Mouse (Mus musculus) midbrain, embryonic 14.5 days (tissue): ENCODE data around the gene Tor1b. TPM values are rescaled to one million over a fixed set of nuclear protein-coding genes. Genes with fewer than 3 reads are reported as not detected.

Experiments
- ATAC-seq: fragments of 200-750 bp; cut with Nextera tagmentation; 2 replicates; pipeline ENCODE4 v1.8.0; 2017; ENCODE audit warnings: moderate number of reproducible peaks, moderate library complexity; ENCODE audit not compliant: low FRiP score, low TSS enrichment
- DNase-seq: peaks from one replicate; pipeline ENCODE4 v3.0.0-alpha.2; 2015
- H3K27ac ChIP-seq: fragments of 300-500 bp; sonication (generic); replicated peaks from 2 replicates; pipeline ENCODE4 v1.5.1; 2014; ENCODE audit warnings: mild to moderate bottlenecking, low read depth, low read length, moderate library complexity
- H3K27me3 ChIP-seq: fragments of 300-500 bp; sonication (generic); 2 replicates; pipeline ENCODE4 v1.6.1; 2014; ENCODE audit warnings: low read length, control low read depth, mixed read lengths; ENCODE audit not compliant: control insufficient read depth, insufficient read depth
- H3K36me3 ChIP-seq: fragments of 300-500 bp; sonication (generic); 2 replicates; pipeline ENCODE4 v1.6.1; 2014; ENCODE audit warnings: low read length, control low read depth; ENCODE audit not compliant: control insufficient read depth, insufficient read depth
- H3K4me1 ChIP-seq: fragments of 300-500 bp; sonication (generic); 2 replicates; pipeline ENCODE4 v1.6.1; 2014; ENCODE audit warnings: mild to moderate bottlenecking, antibody characterized with exemption, low read length, control low read depth; ENCODE audit not compliant: control insufficient read depth, insufficient read depth
- H3K4me2 ChIP-seq: fragments of 300-500 bp; sonication (generic); 2 replicates; pipeline ENCODE4 v1.6.1; 2014; ENCODE audit warnings: mild to moderate bottlenecking, low read length, moderate library complexity
- H3K4me3 ChIP-seq: fragments of 300-500 bp; sonication (generic); replicated peaks from 2 replicates; pipeline ENCODE4 v1.5.1; 2014; ENCODE audit warnings: low read depth, low read length
- H3K9ac ChIP-seq: fragments of 300-500 bp; sonication (generic); replicated peaks from 2 replicates; pipeline ENCODE4 v1.6.1; 2014; ENCODE audit warnings: mild to moderate bottlenecking, low read length, moderate library complexity
- H3K9me3 ChIP-seq: fragments of 300-500 bp; sonication (generic); 2 replicates; pipeline ENCODE4 v1.6.1; 2016; ENCODE audit warnings: low read length, control low read depth, mixed read lengths; ENCODE audit not compliant: control insufficient read depth
- WGBS: fragments of 180-500 bp; shearing (Covaris S2); extraction: QIAGEN DNeasy Blood & Tissue Kit; methylation state at CpG from one replicate; pipeline ENCODE4 v1.1.7; 2014; 5-methylcytosine and 5-hydroxymethylcytosine counted together
- polyA plus RNA-seq: library from polyadenylated mRNA; unstranded; fragments of >200 nt; fragmentation: Nextera tagmentation; extraction: Ambion mirVana; gene quantifications from 2 replicates; pipeline ENCODE4 v1.2.1, GENCODE M21; 2014

Tor1b gene
- polyA plus RNA-seq, 1 experiment from 2014 or later: 19.4 TPM

- H3K4me1 ChIP-seq: peaks cover 16% of the 10 kb centered on the region; the same call in 1 of the 2 replicates
- no peak overlapping the region for H3K4me3 ChIP-seq
- H3K4me2 ChIP-seq: no peak overlapping the region
- WGBS: 27% methylated on average over 17 of the region's 17 CpGs
- H3K9ac ChIP-seq: no peak overlapping the region
- H3K36me3 ChIP-seq: peaks cover 6% of the 10 kb centered on the region
- no peak overlapping the region for H3K27ac ChIP-seq
- no peaks in the 10 kb centered on the region for H3K27me3 ChIP-seq
- no peak for ATAC-seq
- no peak for DNase-seq
- no peaks in the 10 kb centered on the region for H3K9me3 ChIP-seq
These were observed 32.6 kb downstream of the Tor1b start for GRCm38 (mm10) chr2:30985111-30986020.

GRCm38 (mm10) chr2:30990221-30990620, 37.5 kb downstream of the Tor1b start:
- Histone ChIP-seq H3K27me3 (no peaks in the 10 kb centered on the region), H3K4me2 (no peak overlapping the region), H3K9me3 (no peaks in the 10 kb centered on the region), H3K36me3 (peaks cover 6% of the 10 kb centered on the region; the same call in 1 of the 2 replicates), H3K9ac (no peak overlapping the region), H3K4me1 (no peaks in the 10 kb centered on the region), H3K4me3 (no peak overlapping the region), H3K27ac (no peak overlapping the region)
- WGBS: 89% methylated on average over 9 of the region's 9 CpGs
- no peak for ATAC-seq
- no peak for DNase-seq

GRCm38 (mm10) chr2:30994853-30995252, 42.1 kb downstream of the Tor1b start:
- Histone ChIP-seq H3K9me3 (no peaks in the 10 kb centered on the region), H3K9ac (no peak overlapping the region)
- ATAC-seq: no peak

GRCm38 (mm10) chr2:30995432-30995996, 42.8 kb downstream of the Tor1b start:
- no peaks in the 10 kb centered on the region for H3K27me3 ChIP-seq
- no peak overlapping the region for H3K9ac ChIP-seq
- H3K4me3 ChIP-seq: no peak overlapping the region
- H3K9me3 ChIP-seq: no peaks in the 10 kb centered on the region
- H3K4me2 ChIP-seq: no peak overlapping the region
- no peaks in the 10 kb centered on the region for H3K4me1 ChIP-seq
- WGBS: 82% methylated on average over 11 of the region's 11 CpGs
- H3K36me3 ChIP-seq: peaks cover 12% of the 10 kb centered on the region
- no peak overlapping the region for H3K27ac ChIP-seq
- ATAC-seq: no peak
- DNase-seq: no peak

More at GRCm38 (mm10) chr2:30994853-30995252, 42.1 kb downstream of the Tor1b start:
- Histone ChIP-seq H3K4me3 (no peak overlapping the region), H3K4me2 (no peak overlapping the region), H3K27ac (no peak overlapping the region), H3K27me3 (no peaks in the 10 kb centered on the region), H3K4me1 (no peaks in the 10 kb centered on the region), H3K36me3 (peaks cover 7% of the 10 kb centered on the region)
- WGBS: 96% methylated on average over 4 of the region's 4 CpGs
- no peak for DNase-seq

- no peak for ATAC-seq
- 77% methylated on average over 8 of the region's 8 CpGs for WGBS
- peaks cover 36% of the 10 kb centered on the region for H3K36me3 ChIP-seq
- no peaks in the 10 kb centered on the region for H3K27me3 ChIP-seq
- H3K9ac ChIP-seq: no peak overlapping the region
- no peak for DNase-seq
- no peak overlapping the region for H3K27ac ChIP-seq
- H3K9me3 ChIP-seq: no peaks in the 10 kb centered on the region
- H3K4me3 ChIP-seq: no peak overlapping the region
- H3K4me2 ChIP-seq: no peak overlapping the region
- H3K4me1 ChIP-seq: no peaks in the 10 kb centered on the region
These were observed 45.9 kb downstream of the Tor1b start for GRCm38 (mm10) chr2:30998443-30999260.

GRCm38 (mm10) chr2:31002857-31003256, 50.1 kb downstream of the Tor1b start:
- no peak overlapping the region for H3K4me2 ChIP-seq
- WGBS: 95% methylated on average over 10 of the region's 10 CpGs
- H3K36me3 ChIP-seq: peaks cover 75% of the 10 kb centered on the region
- H3K4me3 ChIP-seq: no peak overlapping the region
- ATAC-seq (no peak), DNase-seq (no peak)
- no peaks in the 10 kb centered on the region for H3K9me3 ChIP-seq
- H3K4me1 ChIP-seq: no peaks in the 10 kb centered on the region
- H3K27ac ChIP-seq: no peak overlapping the region
- no peak overlapping the region for H3K9ac ChIP-seq
- no peaks in the 10 kb centered on the region for H3K27me3 ChIP-seq

- H3K27me3 ChIP-seq: no peaks in the 10 kb centered on the region
- peaks cover 86% of the 10 kb centered on the region for H3K36me3 ChIP-seq
- no peak overlapping the region for H3K4me3 ChIP-seq
- no peak overlapping the region for H3K9ac ChIP-seq
- no peak overlapping the region for H3K27ac ChIP-seq
- H3K9me3 ChIP-seq: no peaks in the 10 kb centered on the region
- no peaks in the 10 kb centered on the region for H3K4me1 ChIP-seq
- WGBS: 74% methylated on average over 2 of the region's 2 CpGs
- DNase-seq (no peak), ATAC-seq (no peak)
- H3K4me2 ChIP-seq: no peak overlapping the region
These were observed 52.7 kb downstream of the Tor1b start for GRCm38 (mm10) chr2:31005453-31005852.

- no peak for ATAC-seq
- 93% methylated on average over 5 of the region's 5 CpGs for WGBS
- no peaks in the 10 kb centered on the region for H3K4me1 ChIP-seq
- H3K9ac ChIP-seq: no peak overlapping the region
- H3K9me3 ChIP-seq: no peaks in the 10 kb centered on the region
- H3K36me3 ChIP-seq: peaks cover 91% of the 10 kb centered on the region
- no peak overlapping the region for H3K4me2 ChIP-seq
- no peak for DNase-seq
- no peaks in the 10 kb centered on the region for H3K27me3 ChIP-seq
- no peak overlapping the region for H3K27ac ChIP-seq
- H3K4me3 ChIP-seq: no peak overlapping the region
These were observed 53.7 kb downstream of the Tor1b start for GRCm38 (mm10) chr2:31006434-31006833.
